Mouse (Mus musculus): ENCODE measurements at regions not wholly inside any gene's neighbourhood (a gene's known extent, or its start where the extent isn't known, plus 50 kb on each side); places are given as distances from the start of the nearest gene placed in this dataset.

DNA sequence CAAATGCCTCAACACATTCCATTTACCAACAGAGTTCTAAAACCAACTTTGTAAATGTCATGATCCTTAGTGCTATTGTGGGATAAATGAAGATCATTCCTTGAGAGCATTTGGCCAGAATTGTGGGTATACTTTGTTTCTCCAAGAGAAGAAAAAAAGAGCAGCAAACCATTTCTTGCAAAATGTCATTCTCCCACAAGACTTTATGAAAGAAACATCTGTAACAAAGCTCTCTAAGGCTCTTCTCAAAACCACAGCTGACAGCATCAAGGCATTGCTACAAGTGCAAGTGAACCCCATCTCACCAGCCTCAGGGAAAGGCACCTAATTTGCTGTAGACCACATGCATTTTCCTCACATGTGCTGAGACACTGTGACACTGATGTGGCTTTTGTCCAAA is 194.3 kb upstream of the Zic4 start:
- no peaks in the 10 kb centered on the region for H3K79me2 ChIP-seq (ENCODE audit: control insufficient read depth, insufficient read depth, low read length)
- no peaks in the 10 kb centered on the region for H3K36me3 ChIP-seq (ENCODE audit: control insufficient read depth, insufficient read depth, low read length)
- no peaks in the 10 kb centered on the region for H3K27me3 ChIP-seq (ENCODE audit: control insufficient read depth, insufficient read depth, low read length)
- no peak overlapping the region for H3K27ac ChIP-seq (replicated peaks; ENCODE audit: insufficient read depth, low read depth, low read length)
- no peaks in the 10 kb centered on the region for H3K4me1 ChIP-seq (ENCODE audit: control insufficient read depth, insufficient read depth, low read length)
- no peak for TF ChIP-seq POLR2A (IDR thresholded peaks at IDR 0.05; ENCODE audit: extremely low read depth, insufficient read depth, low read length)
- no peak for TF ChIP-seq CTCF (IDR thresholded peaks at IDR 0.05; ENCODE audit: low read depth, low read length)
- H3K9ac ChIP-seq (ENCODE audit: low read depth, low read length): no peak overlapping the region
- no peak for DNase-seq (ENCODE audit: extremely low read depth, low read depth, low spot score)
- no peak overlapping the region for H3K4me3 ChIP-seq (ENCODE audit: insufficient read depth, low read depth, low read length)

DNA sequence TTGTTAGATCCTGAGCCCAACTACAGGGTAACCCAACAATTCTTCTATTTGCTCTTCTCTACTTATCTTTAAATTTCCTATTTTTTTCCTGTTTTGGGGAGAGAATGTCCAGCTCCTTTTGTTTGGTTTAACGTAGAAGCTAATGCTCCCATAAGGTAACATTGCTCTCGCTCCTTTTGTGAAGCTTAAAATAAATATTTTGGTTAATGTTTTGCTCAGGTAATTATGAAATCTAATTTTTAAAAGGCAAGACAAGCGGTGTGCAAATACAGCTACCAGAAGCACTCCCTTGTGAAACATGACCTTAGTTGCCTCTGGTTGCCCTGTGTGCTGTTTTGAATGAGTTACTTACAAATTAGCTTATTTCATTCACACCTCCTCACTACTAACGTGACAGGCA is 169.0 kb upstream of the Zic4 start:
- DNase-seq (ENCODE audit: extremely low read depth, low read depth, low spot score): peak; percentile 97
- WGBS: 17% methylated on average over 4 of the region's 4 CpGs
- no peaks in the 10 kb centered on the region for H3K79me2 ChIP-seq (ENCODE audit: control insufficient read depth, insufficient read depth, low read length)
- no peaks in the 10 kb centered on the region for H3K27me3 ChIP-seq (ENCODE audit: control insufficient read depth, insufficient read depth, low read length)
- H3K4me1 ChIP-seq (ENCODE audit: control insufficient read depth, insufficient read depth, low read length): peaks cover 8% of the 10 kb centered on the region; the same call in 1 of the 2 replicates
- H3K9ac ChIP-seq (ENCODE audit: low read depth, low read length): no peak overlapping the region
- H3K36me3 ChIP-seq (ENCODE audit: control insufficient read depth, insufficient read depth, low read length): no peaks in the 10 kb centered on the region
- no peak for TF ChIP-seq POLR2A (IDR thresholded peaks at IDR 0.05; ENCODE audit: extremely low read depth, insufficient read depth, low read length)
- TF ChIP-seq CTCF (IDR thresholded peaks at IDR 0.05; ENCODE audit: low read depth, low read length): no peak
- no peak overlapping the region for H3K4me3 ChIP-seq (ENCODE audit: insufficient read depth, low read depth, low read length)
- peak overlapping the region; percentile 91 for H3K27ac ChIP-seq (replicated peaks; ENCODE audit: insufficient read depth, low read depth, low read length)

DNA sequence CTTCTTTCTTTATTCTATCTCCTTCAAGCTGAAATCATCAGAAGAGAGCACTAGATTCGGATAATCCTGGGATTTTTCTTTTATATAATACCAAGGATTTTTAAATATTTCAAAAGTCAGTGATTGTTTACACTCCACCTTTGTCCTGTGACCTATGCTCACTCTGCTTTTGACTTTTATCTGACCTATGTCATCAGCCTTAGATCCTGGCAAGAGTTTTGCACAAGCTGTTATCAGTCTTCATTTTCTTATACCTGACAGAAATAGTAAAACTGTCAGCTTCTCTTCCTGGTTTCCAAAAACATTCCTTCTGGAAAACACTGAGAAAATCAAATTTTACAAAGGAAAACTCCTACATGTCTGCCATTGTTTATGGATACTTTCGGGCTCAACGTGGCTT is 168.3 kb upstream of the Zic4 start:
- Histone ChIP-seq H3K4me1 (ENCODE audit: control insufficient read depth, insufficient read depth, low read length) (peaks cover 8% of the 10 kb centered on the region; the same call in 1 of the 2 replicates), H3K79me2 (ENCODE audit: control insufficient read depth, insufficient read depth, low read length) (no peaks in the 10 kb centered on the region), H3K4me3 (ENCODE audit: insufficient read depth, low read depth, low read length) (no peak overlapping the region), H3K27me3 (ENCODE audit: control insufficient read depth, insufficient read depth, low read length) (no peaks in the 10 kb centered on the region), H3K36me3 (ENCODE audit: control insufficient read depth, insufficient read depth, low read length) (no peaks in the 10 kb centered on the region), H3K9ac (ENCODE audit: low read depth, low read length) (no peak overlapping the region), H3K27ac (replicated peaks; ENCODE audit: insufficient read depth, low read depth, low read length) (peak overlapping the region; percentile 91)
- TF ChIP-seq CTCF (IDR thresholded peaks at IDR 0.05; ENCODE audit: low read depth, low read length) (no peak), POLR2A (IDR thresholded peaks at IDR 0.05; ENCODE audit: extremely low read depth, insufficient read depth, low read length) (no peak)
- DNase-seq (ENCODE audit: extremely low read depth, low read depth, low spot score): peak; percentile 96
- WGBS: 25% methylated on average over 3 of the region's 3 CpGs

GRCm38 (mm10) chr9:91207281-91207680 is 154.9 kb upstream of the Zic4 start:
- WGBS: 77% methylated on average over 2 of the region's 2 CpGs
- no peak for TF ChIP-seq CTCF (IDR thresholded peaks at IDR 0.05; ENCODE audit: low read depth, low read length)
- no peak for TF ChIP-seq POLR2A (IDR thresholded peaks at IDR 0.05; ENCODE audit: extremely low read depth, insufficient read depth, low read length)
- Histone ChIP-seq H3K79me2 (ENCODE audit: control insufficient read depth, insufficient read depth, low read length) (no peaks in the 10 kb centered on the region), H3K4me1 (ENCODE audit: control insufficient read depth, insufficient read depth, low read length) (no peaks in the 10 kb centered on the region), H3K27ac (replicated peaks; ENCODE audit: insufficient read depth, low read depth, low read length) (no peak overlapping the region), H3K4me3 (ENCODE audit: insufficient read depth, low read depth, low read length) (no peak overlapping the region), H3K9ac (ENCODE audit: low read depth, low read length) (no peak overlapping the region), H3K27me3 (ENCODE audit: control insufficient read depth, insufficient read depth, low read length) (no peaks in the 10 kb centered on the region), H3K36me3 (ENCODE audit: control insufficient read depth, insufficient read depth, low read length) (no peaks in the 10 kb centered on the region)
- DNase-seq (ENCODE audit: extremely low read depth, low read depth, low spot score): no peak

- H3K4me3 ChIP-seq (ENCODE audit: insufficient read depth, low read depth, low read length): no peak overlapping the region
- no peak overlapping the region for H3K9ac ChIP-seq (ENCODE audit: low read depth, low read length)
- TF ChIP-seq POLR2A (IDR thresholded peaks at IDR 0.05; ENCODE audit: extremely low read depth, insufficient read depth, low read length) (no peak), CTCF (IDR thresholded peaks at IDR 0.05; ENCODE audit: low read depth, low read length) (no peak)
- no peaks in the 10 kb centered on the region for H3K79me2 ChIP-seq (ENCODE audit: control insufficient read depth, insufficient read depth, low read length)
- DNase-seq (ENCODE audit: extremely low read depth, low read depth, low spot score): no peak
- no peaks in the 10 kb centered on the region for H3K36me3 ChIP-seq (ENCODE audit: control insufficient read depth, insufficient read depth, low read length)
- no peaks in the 10 kb centered on the region; the same call in 1 of the 2 replicates for H3K4me1 ChIP-seq (ENCODE audit: control insufficient read depth, insufficient read depth, low read length)
- WGBS: 52% methylated on average over 10 of the region's 10 CpGs
- no peak overlapping the region for H3K27ac ChIP-seq (replicated peaks; ENCODE audit: insufficient read depth, low read depth, low read length)
- no peaks in the 10 kb centered on the region for H3K27me3 ChIP-seq (ENCODE audit: control insufficient read depth, insufficient read depth, low read length)
Measured at GRCm38 (mm10) chr9:91227673-91228440, 134.4 kb upstream of the Zic4 start.

- no peaks in the 10 kb centered on the region for H3K27me3 ChIP-seq (ENCODE audit: control insufficient read depth, insufficient read depth, low read length)
- DNase-seq (ENCODE audit: extremely low read depth, low read depth, low spot score): no peak
- 50% methylated on average over 5 of the region's 5 CpGs for WGBS
- H3K36me3 ChIP-seq (ENCODE audit: control insufficient read depth, insufficient read depth, low read length): no peaks in the 10 kb centered on the region
- H3K4me3 ChIP-seq (ENCODE audit: insufficient read depth, low read depth, low read length): no peak overlapping the region
- no peak for TF ChIP-seq CTCF (IDR thresholded peaks at IDR 0.05; ENCODE audit: low read depth, low read length)
- TF ChIP-seq POLR2A (IDR thresholded peaks at IDR 0.05; ENCODE audit: extremely low read depth, insufficient read depth, low read length): no peak
- no peaks in the 10 kb centered on the region; the same call in 1 of the 2 replicates for H3K4me1 ChIP-seq (ENCODE audit: control insufficient read depth, insufficient read depth, low read length)
- H3K27ac ChIP-seq (replicated peaks; ENCODE audit: insufficient read depth, low read depth, low read length): no peak overlapping the region
- H3K9ac ChIP-seq (ENCODE audit: low read depth, low read length): no peak overlapping the region
- no peaks in the 10 kb centered on the region for H3K79me2 ChIP-seq (ENCODE audit: control insufficient read depth, insufficient read depth, low read length)
Measured at GRCm38 (mm10) chr9:91228525-91228924, 133.7 kb upstream of the Zic4 start.
